Mouse (Mus musculus) gastrocnemius, postnatal 4 days (tissue): Measurements from ENCODE around the gene Ifit1bl1. TPM values are rescaled to one million over a fixed set of nuclear protein-coding genes. Genes with fewer than 3 reads are reported as not detected.
"Not testable (repeated sequence)": the region's sequence is repeated elsewhere in the genome, so short reads cannot be mapped to it uniquely, and the experiment has no call there.

Experiments used
- DNase-seq, 2 experiments: peaks; one replicate each; pipeline ENCODE4 v3.0.0; 2021 to 2022; ENCODE audit warnings: low spot score in 2 of 2, mixed read lengths in 2 of 2
- long read RNA-seq, 2 experiments: library from polyadenylated mRNA; stranded (forward); transcript quantifications; one replicate each; pipeline ENCODE4 v2.0.0; 2021
- total RNA-seq, 2 experiments: library from RNA; stranded (reverse); gene quantifications; 2 replicates each; pipeline ENCODE4 v1.2.3; 2021

The Ifit1bl1 gene
- under 1 TPM in 1 of 2 experiments, not detected in 1; 0.44 TPM for total RNA-seq
- long read RNA-seq, experiment 1 = 0 reads
- long read RNA-seq, experiment 2 = 0 reads

DNA sequence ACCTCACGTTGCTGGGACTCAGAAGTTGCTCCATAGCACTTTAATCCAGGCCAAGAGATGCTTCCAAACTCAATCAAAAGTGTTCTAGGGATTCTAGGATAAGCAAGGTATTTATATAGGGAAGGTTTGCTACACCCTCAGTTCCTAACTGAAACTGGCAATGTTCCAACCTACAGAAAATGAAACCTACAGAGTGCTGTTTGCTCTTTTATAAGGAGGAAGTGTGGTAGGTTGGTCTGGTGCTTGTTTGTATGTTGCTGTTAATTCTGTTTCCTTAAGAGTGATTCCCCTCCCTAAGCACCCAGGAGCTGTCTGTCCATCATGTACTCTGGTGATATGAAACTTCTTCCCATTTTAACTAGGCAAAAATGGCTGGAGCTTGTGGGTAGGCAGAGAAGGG lies at the start of gene Ifit1bl1:
Gene Ifit1bl1 (minus strand): TSS at position 69 of the 400 bp plus-strand sequence.
- DNase-seq = not testable (repeated sequence)

DNA sequence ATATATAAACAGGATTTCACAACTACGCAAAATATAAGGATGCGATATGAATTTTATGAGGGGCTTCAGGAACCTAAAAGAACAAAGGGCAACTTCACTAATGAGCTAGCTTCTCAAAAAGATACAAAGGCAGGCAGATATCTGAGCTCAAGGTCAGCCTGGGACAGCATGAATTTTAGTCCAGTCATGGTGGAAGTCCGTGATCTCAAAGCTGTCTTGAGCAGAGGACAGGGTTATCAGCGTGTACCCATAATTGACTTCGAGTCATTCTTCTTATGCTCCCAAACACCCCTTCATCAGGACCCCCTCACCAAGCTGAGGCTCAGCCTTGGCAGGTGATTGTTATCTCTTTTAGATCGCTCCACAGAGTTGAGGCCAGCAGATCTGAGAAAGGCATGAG lies 49.2 kb upstream of the Ifit1bl1 start:
- DNase-seq = no peak

DNA sequence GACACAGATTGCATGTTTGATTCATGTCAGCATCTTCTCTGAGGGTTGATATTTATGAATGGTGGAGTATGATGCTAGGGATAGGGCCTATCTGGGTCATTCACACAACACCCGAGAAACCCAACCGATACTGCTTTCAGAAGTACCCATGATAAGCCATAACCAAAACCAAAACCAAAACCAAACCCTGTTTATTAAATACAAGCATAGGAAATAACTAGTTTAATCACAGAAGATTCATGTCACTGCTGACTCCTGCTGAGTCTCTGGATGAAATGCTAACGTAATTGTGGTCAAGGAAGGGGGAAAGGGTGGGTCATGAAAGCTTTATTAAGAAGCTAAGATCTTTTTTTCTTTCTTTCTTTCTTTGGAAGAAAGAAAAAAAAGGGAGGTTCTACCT lies 48.5 kb upstream of the Ifit1bl1 start:
- DNase-seq = no peak

DNA sequence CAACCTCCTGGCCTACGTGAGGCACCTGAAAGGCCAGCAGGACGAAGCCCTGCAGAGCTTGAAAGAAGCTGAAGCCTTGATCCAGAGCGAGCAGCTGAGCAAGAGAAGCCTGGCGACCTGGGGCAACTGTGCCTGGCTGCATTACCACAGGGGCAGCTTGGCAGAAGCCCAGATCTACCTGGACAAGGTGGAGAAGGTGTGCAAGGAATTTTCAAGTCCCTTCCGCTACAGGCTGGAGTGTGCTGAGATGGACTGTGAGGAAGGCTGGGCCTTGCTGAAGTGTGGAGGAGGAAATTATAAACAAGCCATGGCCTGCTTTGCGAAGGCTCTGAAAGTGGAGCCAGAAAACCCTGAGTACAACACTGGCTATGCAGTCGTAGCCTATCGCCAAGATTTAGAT lies 45.9 kb upstream of the Ifit1bl1 start:
- not testable (repeated sequence) for DNase-seq

DNA sequence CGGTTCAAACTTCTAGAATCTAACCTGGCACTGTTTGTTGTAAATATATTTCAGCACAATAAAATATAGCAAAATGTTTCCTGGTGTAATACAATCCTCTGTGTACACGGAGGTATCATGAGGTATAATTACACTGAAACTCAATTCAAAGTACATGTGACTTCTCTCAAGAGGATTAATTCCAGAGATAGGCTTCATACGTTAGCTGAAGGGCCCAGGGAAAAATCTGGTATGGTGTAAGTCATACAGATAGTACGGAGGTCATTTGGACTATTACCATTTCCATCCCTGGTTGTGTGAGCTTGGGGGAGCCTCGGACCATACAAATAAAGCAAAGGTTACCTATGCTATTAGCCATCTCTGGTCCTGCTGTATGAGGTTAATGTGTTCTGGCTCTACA lies 40.9 kb upstream of the Ifit1bl1 start:
- no peak for DNase-seq

DNA sequence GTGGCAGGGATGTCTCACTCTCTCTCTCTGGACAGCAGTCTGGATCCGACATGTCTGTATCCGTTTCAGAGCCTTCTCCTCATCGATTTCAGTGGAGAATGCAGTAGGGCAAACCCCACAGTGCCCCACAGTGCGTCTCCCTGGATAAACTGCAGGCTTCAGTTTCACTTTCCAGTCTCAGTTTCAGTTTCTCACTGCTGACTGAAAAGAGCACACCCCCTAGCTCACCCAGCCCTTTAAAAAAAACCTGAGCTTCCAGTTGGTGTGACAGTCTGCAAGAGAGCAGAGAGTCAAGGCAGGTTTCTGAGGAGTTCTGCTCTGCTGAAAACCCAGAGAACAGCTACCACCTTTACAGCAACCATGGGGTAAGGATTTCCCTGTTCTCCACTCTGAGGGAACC lies 38.9 kb upstream of the Ifit1bl1 start, which contains the start of the genes Ifit1bl2 and Ifit1:
Gene Ifit1bl2 (minus strand): TSS at position 121 of the 400 bp plus-strand sequence.
Gene Ifit1 (plus strand): TSS at position 249 of the 400 bp plus-strand sequence.
- DNase-seq = no peak

DNA sequence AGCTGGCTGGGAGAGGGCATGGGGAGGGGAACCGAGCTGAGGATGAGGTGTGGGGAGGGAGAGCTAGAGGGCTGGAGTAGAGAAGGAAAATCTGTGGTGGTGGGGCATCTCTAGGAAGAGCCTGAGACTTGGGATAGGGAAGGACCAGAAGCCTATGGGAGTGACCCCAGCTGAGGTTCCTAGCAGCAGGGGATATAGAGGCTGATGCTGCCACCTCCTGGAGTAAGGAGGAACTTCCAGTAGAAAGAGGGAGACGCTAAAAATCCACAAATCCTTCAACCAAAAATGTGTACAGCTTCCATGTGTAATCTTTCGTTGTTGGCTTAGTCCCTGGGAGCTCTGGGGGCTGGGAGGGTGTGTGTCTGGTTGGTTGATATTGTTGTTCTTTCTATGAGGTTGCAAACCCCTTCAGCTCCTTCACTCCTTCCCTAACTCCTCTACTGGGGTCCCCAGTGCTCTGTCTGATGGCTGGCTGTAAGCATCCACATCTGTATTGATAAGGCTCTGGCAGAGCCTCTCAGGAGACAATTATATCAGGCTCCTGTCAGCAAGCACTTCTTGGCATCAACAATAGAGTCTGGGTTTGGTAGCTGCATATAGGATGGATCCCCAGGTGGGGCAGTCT lies 35.3 kb upstream of the Ifit1bl1 start:
- DNase-seq = peak; percentile 36 to 43

DNA sequence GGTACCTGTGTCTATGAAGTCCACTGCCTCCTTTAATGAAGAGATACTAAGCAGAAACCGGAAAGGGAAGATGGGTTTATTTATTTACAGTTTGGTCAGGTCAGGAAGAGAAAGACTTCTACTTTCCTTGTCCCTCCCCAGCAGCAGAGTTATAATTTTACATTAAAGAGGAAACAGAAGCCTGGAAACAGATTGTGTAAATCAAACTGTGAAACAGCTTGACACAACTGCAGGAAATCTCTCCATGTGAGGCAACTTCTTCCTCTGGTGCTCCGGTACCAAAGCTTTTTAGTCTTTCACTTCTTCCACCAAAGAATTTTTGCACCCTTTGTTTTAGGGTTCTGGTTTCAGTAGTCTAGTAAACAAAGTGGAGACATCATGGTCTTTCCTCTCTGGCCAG lies 31.7 kb upstream of the Ifit1bl1 start:
- DNase-seq = no peak

DNA sequence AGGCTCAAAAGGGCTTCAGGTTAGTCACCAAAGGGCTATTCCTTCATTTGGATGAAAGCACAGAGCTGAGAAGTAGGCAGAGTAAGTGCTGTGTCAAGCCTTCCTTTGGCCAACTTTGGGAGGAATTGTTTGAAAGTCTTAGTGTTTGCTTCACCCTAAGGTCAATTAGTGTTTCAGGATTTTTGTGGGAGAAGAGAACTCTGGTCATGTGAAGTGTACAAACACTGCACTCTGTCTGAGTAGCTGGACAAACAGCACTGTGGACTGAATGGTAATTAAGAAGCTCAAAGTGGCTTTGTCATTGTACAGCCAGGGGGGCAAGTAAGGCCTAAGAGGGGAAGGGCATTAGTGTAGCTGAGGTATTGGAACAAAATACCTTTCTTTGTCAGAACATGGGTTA lies 29.7 kb upstream of the Ifit1bl1 start:
- DNase-seq = no peak

DNA sequence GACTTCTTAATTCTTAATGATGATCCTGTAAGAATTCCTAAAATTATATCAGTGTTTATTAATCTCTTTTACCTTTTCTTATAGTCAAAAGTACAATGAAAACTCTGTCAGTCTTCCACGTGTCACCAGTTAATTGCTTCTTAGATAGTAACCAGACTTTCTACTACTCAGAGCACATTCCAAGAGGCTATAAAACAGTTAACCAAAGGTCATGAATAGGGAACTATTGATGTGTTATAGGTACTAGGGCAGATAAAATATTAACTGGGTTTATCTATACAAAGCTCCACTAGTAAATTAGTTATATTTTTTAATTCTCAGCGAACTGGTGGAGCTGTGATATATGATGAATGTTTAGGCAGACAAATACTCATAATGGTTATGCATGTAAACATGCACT lies 25.7 kb upstream of the Ifit1bl1 start:
- DNase-seq = no peak

DNA sequence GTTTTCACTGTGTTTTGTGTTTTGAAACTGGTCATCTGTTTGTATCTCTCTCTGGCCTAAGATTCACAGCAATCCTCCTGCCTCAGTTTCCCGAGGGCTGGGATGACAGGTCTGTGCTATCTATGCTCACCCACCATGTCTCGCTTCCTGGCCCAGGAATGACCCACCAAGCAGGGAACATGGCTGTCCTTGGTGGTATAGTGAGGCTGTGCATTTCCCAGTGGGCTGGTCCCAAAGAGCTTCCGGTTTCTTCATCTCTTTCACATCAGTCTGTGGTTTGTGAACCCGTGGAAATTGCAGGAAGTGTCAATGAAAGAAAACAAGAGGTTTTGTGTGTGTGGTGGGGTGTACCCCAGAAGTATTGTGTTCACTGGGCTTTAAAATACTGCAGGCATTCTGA lies 22.9 kb upstream of the Ifit1bl1 start:
- DNase-seq = no peak

DNA sequence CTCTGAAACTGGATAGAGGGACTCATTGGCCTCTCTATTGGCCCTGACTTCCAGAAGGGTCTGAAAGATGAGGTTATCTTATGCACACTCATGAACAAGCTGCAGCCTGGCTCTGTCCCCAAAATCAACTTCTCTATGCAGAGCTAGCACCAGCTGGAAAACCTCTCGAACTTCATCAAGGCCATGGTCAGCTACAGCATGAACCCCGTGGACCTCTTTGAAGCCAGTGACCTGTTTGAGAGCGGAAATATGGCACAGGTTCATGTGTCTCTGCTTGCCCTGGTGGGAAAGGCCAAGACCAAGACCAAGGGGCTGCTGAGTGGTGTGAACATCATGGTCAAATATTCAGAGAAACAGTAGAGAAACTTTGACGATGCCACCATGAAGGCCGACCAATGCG lies 22.0 kb upstream of the Ifit1bl1 start:
- no peak for DNase-seq

DNA sequence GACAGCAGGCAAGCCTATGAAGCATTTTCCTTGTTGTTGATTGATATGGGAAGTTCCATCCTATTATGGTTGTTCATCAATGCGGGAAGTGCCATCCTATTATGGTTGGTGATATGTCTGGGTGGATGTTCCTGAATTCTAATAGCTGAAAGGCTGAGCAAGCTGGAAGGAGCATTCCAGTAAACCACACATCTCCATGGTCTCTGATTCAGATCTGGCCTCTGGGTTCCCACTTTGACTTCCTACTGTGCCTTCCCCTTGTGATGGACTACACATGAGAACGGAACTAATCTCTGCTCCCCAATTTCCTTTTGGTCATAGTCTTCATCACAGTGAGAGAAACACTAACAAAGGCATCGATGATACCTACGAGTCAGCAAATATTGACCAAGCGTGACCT lies 19.1 kb upstream of the Ifit1bl1 start:
- no peak for DNase-seq

DNA sequence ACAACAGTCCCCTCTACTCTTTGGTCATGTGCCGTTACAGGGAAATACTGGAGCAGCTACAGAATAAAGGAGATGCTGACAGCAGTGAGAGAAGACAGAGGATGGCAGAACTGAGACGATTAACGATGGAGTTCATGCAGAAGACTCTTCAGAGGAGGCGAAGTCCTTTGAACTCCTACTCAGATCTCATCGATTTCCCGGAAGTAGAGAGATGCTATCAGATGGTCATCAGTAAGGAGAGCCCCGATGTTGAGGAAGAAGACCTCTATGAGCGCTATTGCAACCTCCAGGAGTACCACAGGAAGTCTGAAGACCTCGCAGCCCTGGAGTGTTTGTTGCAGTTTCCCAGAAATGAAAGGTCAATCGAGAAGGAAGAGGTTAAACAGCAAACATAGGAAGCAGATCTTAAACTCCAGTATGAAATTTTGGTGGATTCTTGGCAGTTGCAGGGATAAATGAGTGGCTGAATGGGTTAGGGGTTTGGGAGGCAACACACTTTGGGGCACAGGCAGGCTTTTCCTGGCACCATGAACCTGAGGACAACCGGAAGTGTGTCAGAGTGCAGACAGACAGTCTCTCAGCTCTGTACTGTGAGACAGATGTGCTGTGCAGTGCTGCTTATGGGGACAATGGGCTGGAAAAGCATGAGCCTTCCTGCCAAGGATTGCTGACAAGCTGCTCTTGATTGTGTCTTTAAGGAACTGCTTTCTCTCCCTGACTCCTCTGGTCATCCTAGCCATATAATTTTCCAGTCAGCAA lies 10.7 kb upstream of the Ifit1bl1 start:
- not testable (repeated sequence) for DNase-seq

DNA sequence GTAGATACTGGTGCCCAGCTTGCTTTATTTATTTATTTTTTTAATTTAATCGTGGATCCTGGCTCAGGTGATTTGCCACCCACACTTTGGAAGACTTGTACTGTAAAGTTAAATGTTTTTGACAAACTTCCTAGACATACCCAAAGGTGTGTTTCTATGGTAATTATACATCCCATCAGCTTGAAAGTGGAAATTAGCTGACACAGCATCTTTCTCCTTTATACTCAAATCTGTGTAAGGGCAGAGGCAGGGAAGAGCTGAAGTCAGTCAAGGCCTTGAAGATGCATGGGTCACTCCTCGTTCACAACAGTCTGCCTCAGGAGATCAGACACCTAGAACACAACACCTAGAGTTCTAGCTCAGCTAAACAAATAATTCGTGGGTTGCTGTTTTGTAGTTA lies 8.4 kb upstream of the Ifit1bl1 start:
- DNase-seq = not testable (repeated sequence)

DNA sequence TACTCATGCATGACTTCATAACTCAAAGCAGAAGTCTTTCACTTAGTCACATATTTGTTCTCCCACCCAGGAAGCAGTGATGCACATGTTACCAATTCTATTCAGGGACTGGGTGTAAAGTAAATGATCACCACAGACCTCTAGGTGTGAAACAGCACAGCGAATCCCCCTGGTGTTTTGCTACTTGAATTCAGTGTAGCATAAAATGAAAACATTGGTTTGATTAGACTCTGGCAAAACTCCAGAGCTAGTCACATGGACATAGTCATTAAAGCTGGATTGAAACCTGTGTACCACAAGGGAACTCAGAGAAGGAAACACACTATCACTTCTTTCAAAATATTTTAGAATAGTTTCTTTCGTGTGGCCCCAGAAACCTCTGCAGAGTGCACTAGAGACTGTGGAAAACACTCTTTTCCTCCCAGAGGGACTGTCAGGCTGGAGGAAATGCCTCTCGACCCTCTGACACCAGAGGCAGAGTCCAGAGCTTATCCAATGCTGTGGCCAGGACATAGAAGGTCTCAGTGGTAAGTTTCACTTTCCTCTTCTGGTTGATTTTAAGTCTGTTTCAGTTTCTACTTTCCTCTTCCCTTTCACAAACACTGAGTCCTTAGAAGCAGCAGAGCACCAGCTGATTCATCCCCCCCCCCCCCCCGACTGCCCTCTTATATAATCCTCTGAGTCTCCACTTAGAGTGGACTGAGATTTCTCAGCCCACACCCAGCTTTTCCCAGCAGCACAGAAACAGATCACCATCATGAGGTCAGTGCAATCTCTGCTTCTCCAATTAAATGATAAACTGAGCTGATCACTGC lies 5.7 kb upstream of the Ifit1bl1 start, which contains the start of gene Ifit3b:
Gene Ifit3b (plus strand): TSS at position 734 of the 815 bp plus-strand sequence.
- not testable (repeated sequence) for DNase-seq

DNA sequence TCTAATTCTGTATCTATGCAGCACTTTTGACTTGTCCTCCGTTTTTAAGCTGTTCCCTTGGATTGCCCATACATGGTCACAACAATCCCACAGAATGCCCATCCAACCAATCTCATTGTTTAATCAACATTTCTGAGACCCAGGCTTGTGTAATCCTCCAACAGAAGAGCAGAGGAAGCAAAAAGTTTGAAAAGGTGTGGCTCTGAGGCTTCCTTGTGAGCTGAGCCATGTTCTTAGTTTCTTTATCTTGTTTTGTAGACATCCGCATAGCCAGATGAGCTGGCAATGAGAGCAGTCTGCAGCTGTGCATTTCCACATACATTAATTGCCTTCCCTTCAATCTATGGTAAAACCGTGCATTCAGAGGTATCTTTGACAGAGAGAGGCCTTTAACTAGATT lies 3.7 kb upstream of the Ifit1bl1 start:
- no peak for DNase-seq

DNA sequence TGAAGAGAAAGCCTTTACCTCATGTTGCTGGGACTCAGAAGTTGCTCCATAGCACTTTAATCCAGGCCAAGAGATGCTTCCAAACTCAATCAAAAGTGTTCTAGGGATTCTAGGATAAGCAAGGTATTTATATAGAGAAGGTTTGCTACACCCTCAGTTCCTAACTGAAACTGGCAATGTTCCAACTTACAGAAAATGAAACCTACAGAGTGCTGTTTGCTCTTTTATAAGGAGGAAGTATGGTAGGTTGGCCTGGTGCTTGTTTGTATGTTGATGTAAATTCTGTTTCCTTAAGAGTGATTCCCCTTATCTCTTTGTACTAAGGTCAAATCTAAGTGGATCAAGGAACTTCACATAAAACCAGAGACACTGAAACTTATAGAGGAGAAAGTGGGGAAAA lies 2.5 kb downstream of the Ifit1bl1 start:
- DNase-seq = not testable (repeated sequence)

DNA sequence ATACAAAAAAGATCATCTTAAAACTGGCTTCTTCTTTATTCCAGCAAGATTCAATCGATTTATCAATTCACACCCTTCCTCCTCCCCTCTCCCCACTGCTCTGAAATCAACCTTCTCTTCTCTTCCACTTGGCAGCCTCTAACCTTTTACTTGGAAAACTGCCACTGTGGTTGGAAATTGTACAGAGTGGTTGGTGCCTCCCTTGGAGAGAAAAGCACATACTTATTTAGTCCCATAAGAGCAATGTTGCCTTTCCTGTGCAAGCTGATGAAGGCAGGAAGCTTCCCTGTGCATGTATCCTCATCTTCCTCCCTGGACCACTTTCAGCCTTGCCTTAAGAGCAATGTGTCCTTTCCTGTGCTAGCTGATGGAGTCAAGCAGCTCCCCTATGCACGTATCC lies 3.4 kb downstream of the Ifit1bl1 start:
- DNase-seq = no peak

DNA sequence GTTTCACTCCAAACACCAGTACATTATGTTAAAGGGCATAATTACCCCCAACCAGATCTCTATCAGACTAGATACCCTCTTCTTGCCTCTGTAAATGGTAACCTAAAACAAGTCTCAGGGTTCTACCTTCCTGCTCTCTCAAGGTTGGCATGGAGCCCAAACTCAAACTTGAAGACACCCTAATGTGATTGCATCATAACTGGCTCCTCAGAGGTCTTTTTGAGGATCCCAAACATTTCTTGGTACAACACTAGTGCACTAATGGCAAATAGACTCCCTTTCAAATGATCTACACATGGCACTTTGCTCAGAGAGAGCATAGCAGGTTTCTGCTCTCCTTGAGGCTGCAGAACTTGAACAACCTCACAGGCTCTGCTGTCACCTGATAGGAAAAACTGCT lies 4.9 kb downstream of the Ifit1bl1 start:
- no peak for DNase-seq

DNA sequence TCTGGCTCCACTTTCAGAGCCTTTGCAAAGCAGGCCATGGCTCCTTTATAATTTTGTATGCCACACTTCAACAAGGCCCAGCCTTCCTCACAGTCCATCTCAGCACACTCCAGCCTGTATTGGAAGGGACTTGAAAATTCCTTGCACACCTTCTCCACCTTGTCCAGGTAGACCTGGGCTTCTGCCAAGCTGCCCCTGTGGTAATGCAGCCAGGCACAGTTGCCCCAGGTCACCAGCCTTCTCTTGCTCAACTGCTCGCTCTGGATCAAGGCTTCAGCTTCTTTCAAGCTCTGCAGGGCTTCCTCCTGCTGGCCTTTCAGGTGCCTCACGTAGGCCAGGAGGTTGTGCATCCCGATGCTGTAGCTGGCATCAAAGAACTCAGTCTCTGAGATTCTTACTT lies 7.2 kb downstream of the Ifit1bl1 start:
- DNase-seq = not testable (repeated sequence)

DNA sequence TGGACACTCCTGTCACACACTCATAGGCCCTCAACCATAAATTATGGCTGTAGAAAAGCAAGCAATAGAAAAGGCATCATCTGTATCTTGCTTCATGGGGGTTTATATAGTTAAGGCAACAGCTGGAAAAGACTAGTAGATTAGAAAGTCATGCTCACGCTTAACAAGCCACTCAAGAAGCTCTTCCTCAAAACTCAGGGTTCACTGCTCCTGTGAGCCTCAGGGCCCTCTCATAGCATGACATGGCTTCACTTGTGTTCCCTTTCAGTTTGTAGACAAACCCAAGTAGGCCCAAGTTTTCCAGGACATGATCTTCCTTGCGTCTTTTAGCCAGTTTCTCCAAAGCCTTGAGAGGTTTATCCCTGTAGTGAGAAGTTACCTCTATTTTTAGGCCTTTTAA lies 8.3 kb downstream of the Ifit1bl1 start:
- no peak for DNase-seq
